Mouse (Mus musculus): ENCODE data around the gene 4931422A03Rik. TPM values are rescaled to one million over a fixed set of nuclear protein-coding genes. Genes with fewer than 3 reads are reported as not detected.

Gene 4931422A03Rik
- polyA plus RNA-seq, 1 experiment from 2014 or later: 3.1 TPM

DNA sequence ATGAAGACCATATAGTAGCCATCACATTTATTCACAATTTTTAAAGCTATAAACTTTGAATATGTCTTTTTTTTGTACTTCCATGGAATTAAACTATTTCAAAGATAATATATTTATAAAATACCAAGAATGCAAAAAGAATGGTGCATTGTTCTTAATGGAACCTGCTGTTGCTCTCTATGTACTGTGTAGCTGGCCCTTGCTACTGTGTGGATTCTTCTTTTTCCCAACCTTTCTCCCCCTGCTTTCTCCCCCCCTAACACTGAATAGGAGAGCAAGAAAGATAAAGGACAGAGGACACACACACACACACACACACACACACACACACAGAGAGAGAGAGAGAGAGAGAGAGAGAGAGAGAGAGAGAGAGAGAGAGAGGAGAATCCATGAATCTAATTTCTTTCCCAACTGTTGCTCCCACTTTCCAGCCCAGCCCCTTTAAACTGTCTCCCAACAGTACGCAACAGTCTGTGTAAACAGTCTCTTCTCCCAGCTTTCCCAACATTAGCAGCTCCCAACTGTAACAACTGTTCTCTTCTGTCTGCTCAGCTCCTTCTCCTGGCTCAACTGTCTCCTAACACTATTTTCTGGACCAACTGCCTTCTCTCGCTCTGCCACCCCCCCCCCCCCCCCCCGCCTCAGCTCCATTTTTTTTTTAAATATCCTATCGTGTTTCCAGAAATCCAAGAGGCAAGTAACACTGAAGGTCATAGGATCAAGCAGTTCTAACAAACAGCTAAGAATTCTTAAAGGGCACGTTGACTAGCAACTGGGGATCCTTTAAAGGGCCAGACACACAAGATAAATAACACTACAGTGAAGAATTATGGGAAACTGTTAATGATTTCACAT is 15.7 kb upstream of the 4931422A03Rik start:
- H3K9ac ChIP-seq (replicated peaks): no peak overlapping the region
- H3K4me2 ChIP-seq: no peak overlapping the region
- H3K4me1 ChIP-seq: no peaks in the 10 kb centered on the region
- H3K27me3 ChIP-seq (replicated peaks): no peaks in the 10 kb centered on the region
- 58% methylated on average over 5 of the region's 5 CpGs for WGBS
- H3K9me3 ChIP-seq (replicated peaks): no peaks in the 10 kb centered on the region
- peaks cover 30% of the 10 kb centered on the region for H3K36me3 ChIP-seq
- H3K27ac ChIP-seq (replicated peaks): no peak overlapping the region
- no peak for ATAC-seq (ENCODE audit: low FRiP score)
- H3K4me3 ChIP-seq (replicated peaks): no peak overlapping the region

DNA sequence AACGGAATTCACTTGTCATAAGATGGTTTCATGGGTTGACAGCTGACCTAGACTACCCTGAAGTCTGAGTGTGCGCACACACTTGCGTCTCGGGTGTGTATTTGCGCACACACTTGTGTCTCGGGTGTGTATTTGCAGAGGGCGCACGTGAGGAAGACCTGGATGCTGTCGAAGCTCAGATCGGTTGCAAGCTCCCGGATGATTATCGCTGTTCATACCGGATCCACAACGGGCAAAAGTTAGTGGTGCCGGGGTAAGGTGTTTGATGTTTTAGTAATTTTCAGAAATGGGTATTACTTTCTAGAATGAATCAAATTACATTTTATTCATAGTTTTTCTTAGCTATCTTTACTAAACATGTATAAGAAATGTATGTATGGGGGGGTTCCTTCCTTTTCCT is 14.6 kb upstream of the 4931422A03Rik start:
- 95% methylated on average over 15 of the region's 15 CpGs for WGBS
- H3K9ac ChIP-seq (replicated peaks): no peak overlapping the region
- no peaks in the 10 kb centered on the region for H3K9me3 ChIP-seq (replicated peaks)
- no peaks in the 10 kb centered on the region for H3K27me3 ChIP-seq (replicated peaks)
- H3K36me3 ChIP-seq: peaks cover 21% of the 10 kb centered on the region
- ATAC-seq (ENCODE audit: low FRiP score): no peak
- no peak overlapping the region for H3K27ac ChIP-seq (replicated peaks)
- H3K4me3 ChIP-seq (replicated peaks): no peak overlapping the region
- H3K4me2 ChIP-seq: no peak overlapping the region
- no peaks in the 10 kb centered on the region; the same call in 1 of the 2 replicates for H3K4me1 ChIP-seq

DNA sequence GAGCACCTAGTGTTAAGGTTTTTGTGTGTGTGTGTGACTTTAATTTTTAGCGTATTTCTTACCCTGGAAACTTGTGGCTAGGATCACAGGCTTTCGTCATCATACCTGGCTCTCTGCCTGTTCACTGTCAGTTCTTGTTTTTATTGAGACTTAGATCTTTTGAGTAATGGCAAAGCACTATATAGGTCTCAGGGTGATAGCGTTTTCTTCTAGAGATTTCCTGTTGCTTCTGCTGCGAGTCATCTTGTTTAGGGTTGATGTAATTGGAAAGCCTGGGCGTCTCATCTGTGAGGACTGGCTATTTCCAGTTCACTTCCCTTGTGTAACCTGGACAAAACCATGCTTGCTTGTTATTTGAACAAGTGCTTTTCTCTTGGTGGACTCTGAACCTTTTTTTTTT is 13.5 kb upstream of the 4931422A03Rik start:
- WGBS: 83% methylated on average over 5 of the region's 5 CpGs
- no peak for ATAC-seq (ENCODE audit: low FRiP score)
- no peak overlapping the region for H3K4me2 ChIP-seq
- H3K9ac ChIP-seq (replicated peaks): no peak overlapping the region
- no peak overlapping the region for H3K4me3 ChIP-seq (replicated peaks)
- no peaks in the 10 kb centered on the region; the same call in 1 of the 2 replicates for H3K4me1 ChIP-seq
- H3K36me3 ChIP-seq: peaks cover 22% of the 10 kb centered on the region
- no peaks in the 10 kb centered on the region for H3K27me3 ChIP-seq (replicated peaks)
- no peak overlapping the region for H3K27ac ChIP-seq (replicated peaks)
- no peaks in the 10 kb centered on the region for H3K9me3 ChIP-seq (replicated peaks)

DNA sequence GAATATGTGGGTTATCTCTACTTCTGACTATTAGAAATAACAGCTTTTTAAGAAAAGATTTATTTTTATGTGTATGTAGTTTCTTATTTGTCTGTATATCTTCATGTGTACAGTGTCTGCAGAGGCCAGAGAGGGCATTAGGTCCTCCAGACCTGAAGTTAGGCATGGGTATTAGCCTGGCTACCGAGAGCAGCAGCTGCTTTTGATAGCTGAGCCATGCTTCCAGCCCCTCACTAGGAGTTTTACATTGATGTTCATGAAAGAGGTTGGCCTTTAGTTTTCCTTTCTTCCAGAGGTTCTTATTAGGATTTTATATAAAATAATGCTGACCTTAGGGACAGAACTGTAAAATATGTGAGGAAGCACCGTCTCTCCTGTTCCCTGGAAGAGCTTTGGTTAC is 10.1 kb upstream of the 4931422A03Rik start:
- peaks cover 30% of the 10 kb centered on the region for H3K36me3 ChIP-seq
- no peak overlapping the region for H3K4me2 ChIP-seq
- no peak overlapping the region for H3K4me3 ChIP-seq (replicated peaks)
- no peaks in the 10 kb centered on the region; the same call in 1 of the 2 replicates for H3K4me1 ChIP-seq
- H3K9me3 ChIP-seq (replicated peaks): no peaks in the 10 kb centered on the region
- ATAC-seq (ENCODE audit: low FRiP score): no peak
- H3K27ac ChIP-seq (replicated peaks): no peak overlapping the region
- H3K27me3 ChIP-seq (replicated peaks): no peaks in the 10 kb centered on the region
- no peak overlapping the region for H3K9ac ChIP-seq (replicated peaks)
- WGBS: 35% methylated on average over 2 of the region's 2 CpGs

DNA sequence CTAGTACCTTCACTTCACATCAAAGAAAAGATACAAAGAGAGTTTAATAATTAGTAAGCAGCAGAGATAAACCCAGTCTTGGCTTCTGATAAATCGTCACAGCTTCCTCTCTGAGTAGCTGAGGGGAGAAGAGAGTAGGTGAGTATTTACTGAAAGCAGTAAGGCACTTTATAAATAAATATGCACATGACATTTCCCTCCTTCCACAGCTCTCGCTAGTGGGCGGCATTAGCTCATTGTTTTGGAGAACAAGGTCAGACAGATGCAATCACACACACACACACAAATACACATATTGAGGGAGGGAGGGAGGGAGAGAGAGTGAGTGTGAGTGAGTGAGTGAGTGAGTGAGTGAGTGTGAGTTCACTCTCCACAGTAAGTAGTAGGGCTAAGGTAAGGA is 8.2 kb upstream of the 4931422A03Rik start:
- no peak for ATAC-seq (ENCODE audit: low FRiP score)
- Histone ChIP-seq H3K4me3 (replicated peaks) (no peak overlapping the region), H3K4me2 (no peak overlapping the region), H3K36me3 (peaks cover 34% of the 10 kb centered on the region), H3K27ac (replicated peaks) (no peak overlapping the region), H3K4me1 (no peaks in the 10 kb centered on the region; the same call in 1 of the 2 replicates), H3K9ac (replicated peaks) (no peak overlapping the region), H3K9me3 (replicated peaks) (no peaks in the 10 kb centered on the region), H3K27me3 (replicated peaks) (no peaks in the 10 kb centered on the region)
- 72% methylated on average over 3 of the region's 3 CpGs for WGBS

DNA sequence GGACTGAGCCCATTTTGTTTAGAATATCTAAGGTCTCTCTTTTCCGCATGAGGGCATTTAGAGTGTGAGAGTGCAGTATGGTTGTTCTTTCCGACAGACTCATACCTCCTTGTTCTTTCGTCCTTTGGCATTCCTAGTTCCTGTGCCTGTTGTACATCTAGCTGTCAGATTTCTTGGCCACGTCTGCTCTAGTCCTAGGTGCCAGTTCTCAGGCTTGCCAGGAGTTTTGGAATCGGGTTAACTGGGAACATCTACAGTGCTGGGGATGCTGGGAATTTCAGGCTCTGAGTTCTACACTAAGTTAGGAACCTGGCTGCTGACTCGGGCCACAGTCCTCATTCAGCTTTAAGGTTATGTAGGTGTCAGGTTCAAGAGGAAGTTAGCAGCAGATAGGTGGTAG is 7.4 kb upstream of the 4931422A03Rik start:
- H3K9me3 ChIP-seq (replicated peaks): no peaks in the 10 kb centered on the region
- no peak overlapping the region for H3K4me3 ChIP-seq (replicated peaks)
- WGBS: 88% methylated on average over 6 of the region's 6 CpGs
- peaks cover 1% of the 10 kb centered on the region; the same call in 1 of the 2 replicates for H3K4me1 ChIP-seq
- no peak overlapping the region for H3K4me2 ChIP-seq
- H3K27ac ChIP-seq (replicated peaks): no peak overlapping the region
- no peak for ATAC-seq (ENCODE audit: low FRiP score)
- H3K9ac ChIP-seq (replicated peaks): no peak overlapping the region
- peaks cover 34% of the 10 kb centered on the region for H3K36me3 ChIP-seq
- H3K27me3 ChIP-seq (replicated peaks): no peaks in the 10 kb centered on the region

DNA sequence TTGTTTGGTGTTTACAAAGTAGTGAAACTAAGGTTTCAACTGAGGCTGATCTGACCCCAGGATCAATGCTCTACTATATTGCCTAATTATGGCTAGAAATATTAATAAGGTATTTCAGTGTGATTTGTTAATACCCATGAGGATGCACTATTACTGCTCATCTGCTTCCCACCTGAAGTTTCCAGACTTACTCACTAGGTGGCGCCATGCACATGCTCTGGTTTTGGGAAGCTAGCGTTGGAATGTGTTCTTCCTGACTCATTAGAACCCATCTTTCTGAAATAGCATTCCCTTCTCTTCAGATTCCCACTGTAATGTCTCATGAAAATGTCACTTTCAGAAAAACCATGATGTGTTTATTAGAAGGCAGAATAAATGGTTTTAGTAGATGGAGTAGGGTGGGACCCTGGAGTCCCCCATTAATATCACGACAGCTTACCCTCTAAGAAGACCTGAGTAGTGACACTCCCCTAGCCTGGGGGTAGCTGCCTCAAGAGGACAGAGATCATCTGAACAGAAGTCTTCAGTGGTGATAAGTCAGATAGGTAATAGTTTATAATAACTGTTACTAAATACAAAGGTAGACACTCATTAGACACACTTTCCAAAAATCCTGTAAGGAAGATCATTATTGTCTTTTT is 6.8 kb upstream of the 4931422A03Rik start:
- Histone ChIP-seq H3K4me3 (replicated peaks) (no peak overlapping the region), H3K9me3 (replicated peaks) (no peaks in the 10 kb centered on the region), H3K4me1 (peaks cover 6% of the 10 kb centered on the region), H3K4me2 (no peak overlapping the region), H3K9ac (replicated peaks) (no peak overlapping the region), H3K27me3 (replicated peaks) (no peaks in the 10 kb centered on the region), H3K27ac (replicated peaks) (no peak overlapping the region), H3K36me3 (peaks cover 30% of the 10 kb centered on the region)
- ATAC-seq (ENCODE audit: low FRiP score): peak; percentile 45; the same call in 1 of the 2 replicates
- 33% methylated on average over 3 of the region's 3 CpGs for WGBS

DNA sequence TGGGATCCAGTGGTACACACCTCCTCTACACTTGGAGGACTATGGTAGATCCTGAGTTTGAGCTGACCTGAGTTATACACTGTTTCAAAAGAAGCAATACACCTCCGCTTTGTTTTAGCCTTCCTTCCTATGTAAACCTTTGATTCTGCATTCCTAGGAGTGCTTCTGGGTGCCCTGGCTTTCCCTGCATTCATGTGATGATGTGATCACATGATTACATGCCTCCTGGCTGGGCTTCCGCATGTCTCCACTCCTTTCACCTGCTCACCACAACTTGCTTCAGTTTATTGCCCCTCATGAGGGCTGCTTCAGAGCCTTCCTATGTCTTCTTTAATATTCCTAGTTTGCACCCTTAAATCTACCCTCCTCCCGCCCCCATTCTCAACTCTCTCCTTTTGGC is 3.9 kb upstream of the 4931422A03Rik start:
- no peak overlapping the region for H3K27ac ChIP-seq (replicated peaks)
- H3K9me3 ChIP-seq (replicated peaks): no peaks in the 10 kb centered on the region
- 85% methylated on average over 3 of the region's 3 CpGs for WGBS
- no peak overlapping the region for H3K4me3 ChIP-seq (replicated peaks)
- ATAC-seq (ENCODE audit: low FRiP score): no peak
- H3K9ac ChIP-seq (replicated peaks): no peak overlapping the region
- no peak overlapping the region for H3K4me2 ChIP-seq
- peaks cover 25% of the 10 kb centered on the region for H3K36me3 ChIP-seq
- no peaks in the 10 kb centered on the region for H3K27me3 ChIP-seq (replicated peaks)
- H3K4me1 ChIP-seq: peaks cover 28% of the 10 kb centered on the region

DNA sequence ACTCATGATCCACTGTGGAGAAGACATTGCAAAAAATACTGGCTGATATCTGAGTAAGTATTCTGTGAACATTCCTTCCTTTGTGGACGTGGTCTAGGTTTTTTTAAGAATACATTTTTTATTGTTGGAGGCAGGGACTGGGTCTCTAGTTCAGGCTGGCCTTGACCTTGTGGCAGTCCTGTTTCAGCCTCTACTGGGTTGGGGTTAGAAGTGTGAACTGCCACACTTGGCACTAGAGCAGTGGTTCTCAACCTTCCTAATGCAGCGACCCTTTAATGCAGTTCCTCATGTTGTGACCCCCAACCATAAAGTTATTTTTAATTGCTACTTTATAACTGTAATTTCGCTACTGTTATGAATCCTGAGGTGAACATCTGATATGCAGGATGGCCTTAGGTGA is 2.2 kb upstream of the 4931422A03Rik start:
- no peak overlapping the region for H3K27ac ChIP-seq (replicated peaks)
- 85% methylated on average over 3 of the region's 3 CpGs for WGBS
- no peak overlapping the region for H3K4me3 ChIP-seq (replicated peaks)
- H3K9me3 ChIP-seq (replicated peaks): no peaks in the 10 kb centered on the region
- peaks cover 28% of the 10 kb centered on the region for H3K4me1 ChIP-seq
- H3K36me3 ChIP-seq: peaks cover 12% of the 10 kb centered on the region
- no peak overlapping the region for H3K9ac ChIP-seq (replicated peaks)
- H3K27me3 ChIP-seq (replicated peaks): no peaks in the 10 kb centered on the region
- ATAC-seq (ENCODE audit: low FRiP score): no peak
- H3K4me2 ChIP-seq: no peak overlapping the region

DNA sequence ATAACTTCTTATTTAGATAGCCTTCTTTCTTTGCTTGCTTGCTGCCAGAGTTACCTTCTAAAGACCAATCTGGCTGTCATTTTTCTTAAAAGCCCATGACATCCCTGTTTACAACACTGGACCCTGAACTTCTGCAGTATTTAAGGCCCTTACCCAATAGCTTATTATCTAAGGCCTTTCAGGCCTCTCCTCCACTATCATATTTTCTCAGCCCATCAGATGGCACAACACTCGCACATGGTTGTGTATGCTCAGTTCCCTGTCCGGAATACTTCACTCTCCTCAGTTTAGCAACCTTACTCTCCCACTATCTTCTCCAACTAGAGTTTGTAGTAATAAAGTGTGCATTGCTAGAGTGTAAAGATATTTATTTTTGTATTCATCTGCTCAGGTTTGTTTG is 913 bp upstream of the 4931422A03Rik start:
- no peak for ATAC-seq (ENCODE audit: low FRiP score)
- Histone ChIP-seq H3K4me1 (peaks cover 28% of the 10 kb centered on the region), H3K4me3 (replicated peaks) (peak overlapping the region; percentile 82), H3K9ac (replicated peaks) (peak overlapping the region; percentile 77; the same call in 1 of the 2 replicates), H3K27ac (replicated peaks) (no peak overlapping the region), H3K9me3 (replicated peaks) (no peaks in the 10 kb centered on the region), H3K4me2 (peak overlapping the region; percentile 86), H3K27me3 (replicated peaks) (no peaks in the 10 kb centered on the region), H3K36me3 (peaks cover 9% of the 10 kb centered on the region)
- WGBS: 79% methylated on average over 2 of the region's 2 CpGs

DNA sequence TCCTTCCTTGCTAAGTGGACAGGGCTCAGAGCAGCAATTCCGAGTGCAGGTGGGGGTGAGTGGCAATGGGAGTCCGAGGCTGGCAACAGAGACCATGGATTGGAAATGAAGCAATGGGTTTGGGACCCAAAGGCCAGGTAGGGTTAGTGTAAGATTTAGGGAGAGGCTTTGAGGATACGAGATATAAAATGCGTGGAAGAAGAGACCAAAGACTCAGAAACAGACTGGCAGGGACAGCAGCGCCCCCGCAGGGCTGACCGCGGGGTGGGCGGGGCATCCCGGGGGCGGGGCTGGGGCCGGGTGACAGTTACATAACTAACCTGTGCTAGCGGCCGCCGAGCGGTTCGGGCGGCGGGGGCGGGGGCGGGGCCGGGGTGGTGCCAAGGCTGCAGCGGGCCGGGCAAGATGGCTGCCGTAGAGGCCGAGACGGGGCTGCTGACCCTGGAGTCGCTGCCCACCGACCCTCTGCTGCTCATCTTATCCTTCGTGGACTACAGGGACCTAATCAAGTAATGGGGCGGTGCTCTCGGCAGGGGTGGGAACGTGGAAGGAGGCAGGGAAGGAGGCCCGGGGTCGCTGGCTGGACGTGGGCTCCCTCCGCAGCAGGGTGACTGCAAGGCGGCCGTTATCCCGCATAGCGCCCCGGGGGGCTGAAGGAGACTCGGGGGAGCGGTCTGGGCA is 563 bp downstream of the 4931422A03Rik start, which contains the start of gene Fbxo3:
Fbxo3 (plus strand) TSS at position 264 of the 681 bp plus-strand sequence.
- WGBS: under 1% methylated on average over 37 of the region's 44 CpGs
- peaks cover 4% of the 10 kb centered on the region for H3K36me3 ChIP-seq
- H3K4me2 ChIP-seq: peak within 1 kb of the TSS; percentile 86
- ATAC-seq (ENCODE audit: low FRiP score): peak; percentile 96
- peak within 1 kb of the TSS; percentile 77 for H3K9ac ChIP-seq (replicated peaks)
- H3K4me1 ChIP-seq: peaks cover 28% of the 10 kb centered on the region
- H3K27ac ChIP-seq (replicated peaks): peak within 1 kb of the TSS; percentile 80
- H3K27me3 ChIP-seq (replicated peaks): no peaks in the 10 kb centered on the region
- no peaks in the 10 kb centered on the region for H3K9me3 ChIP-seq (replicated peaks)
- H3K4me3 ChIP-seq (replicated peaks): peak within 1 kb of the TSS; percentile 82
